Mouse (Mus musculus): ENCODE measurements at regions not wholly inside any gene's neighbourhood (a gene's known extent, or its start where the extent isn't known, plus 50 kb on each side); places are given as distances from the start of the nearest gene placed in this dataset.

- DNase-seq (no peak), ATAC-seq (no peak)
- no peak overlapping the region for H3K9ac ChIP-seq (replicated peaks)
- H3K27me3 ChIP-seq (ENCODE audit: insufficient read depth, low read length) = no peaks in the 10 kb centered on the region
- no peaks in the 10 kb centered on the region for H3K4me1 ChIP-seq (ENCODE audit: insufficient read depth)
- H3K9me3 ChIP-seq (ENCODE audit: low read length) = no peaks in the 10 kb centered on the region
- no peak overlapping the region for H3K27ac ChIP-seq (ENCODE audit: low read depth)
- no peaks in the 10 kb centered on the region for H3K36me3 ChIP-seq (replicated peaks; ENCODE audit: insufficient read depth, low read length)
- TF ChIP-seq EP300 (IDR thresholded peaks at IDR 0.05; ENCODE audit: low read depth) (no peak), CTCF (IDR thresholded peaks at IDR 0.05; ENCODE audit: low read depth) (no peak)
- 64% methylated on average over 2 of the region's 2 CpGs for WGBS (ENCODE audit: insufficient replicate concordance)
- H3K4me3 ChIP-seq (ENCODE audit: low read depth, low read length) = no peak overlapping the region
- no peak overlapping the region for H3K4me2 ChIP-seq (ENCODE audit: low read depth, low read length)
Observed at GRCm38 (mm10) chr3:128337508-128337907, 441.4 kb upstream of the Fam241a start.

GRCm38 (mm10) chr3:128337031-128337430 lies 440.9 kb upstream of the Fam241a start:
- 15% methylated on average over 5 of the region's 5 CpGs for WGBS (ENCODE audit: insufficient replicate concordance)
- Histone ChIP-seq H3K9ac (replicated peaks) (no peak overlapping the region), H3K27me3 (ENCODE audit: insufficient read depth, low read length) (no peaks in the 10 kb centered on the region), H3K4me2 (ENCODE audit: low read depth, low read length) (no peak overlapping the region), H3K9me3 (ENCODE audit: low read length) (no peaks in the 10 kb centered on the region), H3K4me1 (ENCODE audit: insufficient read depth) (no peaks in the 10 kb centered on the region), H3K4me3 (ENCODE audit: low read depth, low read length) (no peak overlapping the region), H3K27ac (ENCODE audit: low read depth) (no peak overlapping the region), H3K36me3 (replicated peaks; ENCODE audit: insufficient read depth, low read length) (no peaks in the 10 kb centered on the region)
- TF ChIP-seq CTCF (IDR thresholded peaks at IDR 0.05; ENCODE audit: low read depth) = peak; percentile 88
- TF ChIP-seq EP300 (IDR thresholded peaks at IDR 0.05; ENCODE audit: low read depth) = no peak
- peak; percentile 40; the same call in 1 of the 2 replicates for ATAC-seq
- peak; percentile 46 for DNase-seq

GRCm38 (mm10) chr3:128327677-128328076 lies 431.6 kb upstream of the Fam241a start:
- H3K27ac ChIP-seq (ENCODE audit: low read depth) = no peak overlapping the region
- WGBS (ENCODE audit: insufficient replicate concordance) = 85% methylated on average over 5 of the region's 5 CpGs
- H3K4me3 ChIP-seq (ENCODE audit: low read depth, low read length) = no peak overlapping the region
- no peak overlapping the region for H3K9ac ChIP-seq (replicated peaks)
- no peaks in the 10 kb centered on the region for H3K4me1 ChIP-seq (ENCODE audit: insufficient read depth)
- no peak for ATAC-seq
- no peaks in the 10 kb centered on the region for H3K9me3 ChIP-seq (ENCODE audit: low read length)
- no peaks in the 10 kb centered on the region for H3K27me3 ChIP-seq (ENCODE audit: insufficient read depth, low read length)
- H3K4me2 ChIP-seq (ENCODE audit: low read depth, low read length) = no peak overlapping the region
- TF ChIP-seq EP300 (IDR thresholded peaks at IDR 0.05; ENCODE audit: low read depth) = no peak
- TF ChIP-seq CTCF (IDR thresholded peaks at IDR 0.05; ENCODE audit: low read depth) = no peak
- DNase-seq = no peak
- no peaks in the 10 kb centered on the region for H3K36me3 ChIP-seq (replicated peaks; ENCODE audit: insufficient read depth, low read length)

GRCm38 (mm10) chr3:128301312-128301711 lies 405.2 kb upstream of the Fam241a start:
- Histone ChIP-seq H3K9ac (replicated peaks) (no peak overlapping the region), H3K9me3 (ENCODE audit: low read length) (no peaks in the 10 kb centered on the region), H3K36me3 (replicated peaks; ENCODE audit: insufficient read depth, low read length) (no peaks in the 10 kb centered on the region), H3K4me3 (ENCODE audit: low read depth, low read length) (no peak overlapping the region), H3K27ac (ENCODE audit: low read depth) (no peak overlapping the region), H3K27me3 (ENCODE audit: insufficient read depth, low read length) (no peaks in the 10 kb centered on the region), H3K4me1 (ENCODE audit: insufficient read depth) (no peaks in the 10 kb centered on the region), H3K4me2 (ENCODE audit: low read depth, low read length) (no peak overlapping the region)
- DNase-seq = no peak
- no peak for ATAC-seq
- TF ChIP-seq CTCF (IDR thresholded peaks at IDR 0.05; ENCODE audit: low read depth) = no peak
- TF ChIP-seq EP300 (IDR thresholded peaks at IDR 0.05; ENCODE audit: low read depth) = no peak
- 80% methylated on average over 4 of the region's 4 CpGs for WGBS (ENCODE audit: insufficient replicate concordance)

- Histone ChIP-seq H3K4me2 (ENCODE audit: low read depth, low read length) (no peak overlapping the region), H3K27ac (ENCODE audit: low read depth) (no peak overlapping the region), H3K4me1 (ENCODE audit: insufficient read depth) (no peaks in the 10 kb centered on the region), H3K4me3 (ENCODE audit: low read depth, low read length) (no peak overlapping the region), H3K36me3 (replicated peaks; ENCODE audit: insufficient read depth, low read length) (no peaks in the 10 kb centered on the region), H3K9ac (replicated peaks) (no peak overlapping the region), H3K27me3 (ENCODE audit: insufficient read depth, low read length) (no peaks in the 10 kb centered on the region), H3K9me3 (ENCODE audit: low read length) (no peaks in the 10 kb centered on the region)
- WGBS (ENCODE audit: insufficient replicate concordance) = 59% methylated on average over 9 of the region's 9 CpGs
- ATAC-seq = no peak
- DNase-seq = no peak
- TF ChIP-seq EP300 (IDR thresholded peaks at IDR 0.05; ENCODE audit: low read depth) = no peak
- no peak for TF ChIP-seq CTCF (IDR thresholded peaks at IDR 0.05; ENCODE audit: low read depth)
Observed at GRCm38 (mm10) chr3:128298110-128298509, 402.0 kb upstream of the Fam241a start.

GRCm38 (mm10) chr3:128287846-128288245 lies 391.7 kb upstream of the Fam241a start:
- no peak for DNase-seq
- Histone ChIP-seq H3K4me3 (ENCODE audit: low read depth, low read length) (no peak overlapping the region), H3K36me3 (replicated peaks; ENCODE audit: insufficient read depth, low read length) (no peaks in the 10 kb centered on the region), H3K9ac (replicated peaks) (no peak overlapping the region), H3K4me1 (ENCODE audit: insufficient read depth) (no peaks in the 10 kb centered on the region), H3K27ac (ENCODE audit: low read depth) (no peak overlapping the region), H3K9me3 (ENCODE audit: low read length) (no peaks in the 10 kb centered on the region), H3K4me2 (ENCODE audit: low read depth, low read length) (no peak overlapping the region), H3K27me3 (ENCODE audit: insufficient read depth, low read length) (no peaks in the 10 kb centered on the region)
- TF ChIP-seq EP300 (IDR thresholded peaks at IDR 0.05; ENCODE audit: low read depth) (no peak), CTCF (IDR thresholded peaks at IDR 0.05; ENCODE audit: low read depth) (no peak)
- no peak for ATAC-seq
- 61% methylated on average over 4 of the region's 4 CpGs for WGBS (ENCODE audit: insufficient replicate concordance)

GRCm38 (mm10) chr3:128285214-128285613 lies 389.1 kb upstream of the Fam241a start:
- H3K27me3 ChIP-seq (ENCODE audit: insufficient read depth, low read length) = no peaks in the 10 kb centered on the region
- H3K4me2 ChIP-seq (ENCODE audit: low read depth, low read length) = no peak overlapping the region
- no peaks in the 10 kb centered on the region for H3K9me3 ChIP-seq (ENCODE audit: low read length)
- no peak overlapping the region for H3K27ac ChIP-seq (ENCODE audit: low read depth)
- ATAC-seq (no peak), DNase-seq (no peak)
- H3K4me3 ChIP-seq (ENCODE audit: low read depth, low read length) = no peak overlapping the region
- no peaks in the 10 kb centered on the region for H3K4me1 ChIP-seq (ENCODE audit: insufficient read depth)
- no peak for TF ChIP-seq CTCF (IDR thresholded peaks at IDR 0.05; ENCODE audit: low read depth)
- TF ChIP-seq EP300 (IDR thresholded peaks at IDR 0.05; ENCODE audit: low read depth) = no peak
- 65% methylated on average over 6 of the region's 6 CpGs for WGBS (ENCODE audit: insufficient replicate concordance)
- no peak overlapping the region for H3K9ac ChIP-seq (replicated peaks)
- no peaks in the 10 kb centered on the region for H3K36me3 ChIP-seq (replicated peaks; ENCODE audit: insufficient read depth, low read length)
